Mouse (Mus musculus) left cerebral cortex, postnatal 10 days (tissue): ENCODE results near the gene Doc2a. TPM values are rescaled to one million over a fixed set of nuclear protein-coding genes. Genes with fewer than 3 reads are reported as not detected.

Experiments
- DNase-seq, 2 experiments: peaks; one replicate each; pipeline ENCODE4 v3.0.0; 2021 to 2022; ENCODE audit warnings: low spot score in 2 of 2, mixed read lengths in 1 of 2; ENCODE audit errors: extremely low spot score in 1 of 2
- intact Hi-C: fragments of 180-260 bp; cut with DNase I; formaldehyde crosslinking; loops from one replicate; pipeline ENCODE4 v1.15.1; 2025
- total RNA-seq, 2 experiments: library from RNA; stranded (reverse); gene quantifications; 2 replicates each; pipeline ENCODE4 v1.2.3; 2021

The Doc2a gene
- 10 to 100 TPM; 74.1 to 80.3 TPM for total RNA-seq

DNA sequence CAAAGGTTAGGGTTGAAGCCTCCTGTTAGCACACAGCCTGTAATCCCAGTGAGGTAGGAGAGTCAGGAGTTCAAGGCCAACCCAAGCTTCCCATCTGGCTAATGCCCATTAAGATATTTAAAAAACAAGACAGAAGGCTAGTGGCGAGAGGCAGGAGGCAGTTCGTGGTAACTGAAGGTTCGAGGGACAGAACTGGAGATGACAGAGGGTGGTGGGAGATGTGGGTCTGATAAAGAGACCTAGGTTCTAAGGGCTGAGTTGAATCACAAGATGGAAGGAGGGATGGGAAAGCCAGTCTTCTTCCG is at the start of gene Doc2a:
Gene Doc2a (plus strand): TSS at position 301 of the 305 bp plus-strand sequence.
- intact Hi-C loops, result no loop called here
- no peak for DNase-seq

DNA sequence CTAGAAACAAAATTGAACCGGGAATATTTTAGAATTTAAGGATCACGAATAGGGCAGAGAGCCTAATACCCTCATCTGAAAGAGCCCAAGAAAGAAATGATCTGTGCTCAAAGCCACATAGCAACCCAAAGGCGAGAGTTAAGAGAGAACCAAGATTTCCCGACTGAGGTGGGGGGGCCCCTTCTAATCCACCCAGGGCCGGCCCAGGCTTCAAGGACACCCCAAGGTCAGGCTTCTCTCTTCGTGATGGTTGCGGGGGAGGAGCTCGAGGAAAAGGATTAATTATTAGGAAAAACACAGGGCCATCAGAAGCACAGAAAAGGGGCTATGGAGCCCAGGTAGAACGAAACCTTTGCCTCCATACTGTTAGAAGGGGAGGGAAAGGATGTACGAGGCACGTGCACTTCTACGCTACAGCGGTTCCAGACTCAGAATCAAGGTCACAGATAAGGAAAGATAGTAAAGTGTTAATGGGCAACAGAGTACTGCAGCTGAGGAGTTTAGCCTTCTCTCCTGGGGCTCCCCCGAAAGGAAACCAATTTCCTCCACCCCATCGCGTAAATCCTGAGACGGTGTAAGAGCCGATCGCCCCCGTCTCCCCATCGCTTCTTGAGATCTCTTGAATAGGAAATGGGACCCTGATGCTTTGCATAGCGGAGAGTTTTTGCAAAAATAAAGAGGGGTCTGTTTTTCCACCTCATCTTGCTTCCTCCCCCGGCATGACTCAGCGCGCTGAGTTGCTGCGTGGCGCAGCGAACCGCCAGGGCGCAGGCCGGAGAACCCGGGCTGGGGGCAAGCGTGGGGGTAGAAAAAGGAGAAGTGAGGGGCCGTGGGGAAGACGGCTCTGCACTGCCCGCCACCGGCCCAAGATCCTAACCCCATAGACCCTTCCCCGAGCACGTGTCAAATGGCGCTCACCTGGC is 48.8 kb upstream of the Doc2a start:
- DNase-seq, result peak in 1 of 2 experiments; percentile 48

DNA sequence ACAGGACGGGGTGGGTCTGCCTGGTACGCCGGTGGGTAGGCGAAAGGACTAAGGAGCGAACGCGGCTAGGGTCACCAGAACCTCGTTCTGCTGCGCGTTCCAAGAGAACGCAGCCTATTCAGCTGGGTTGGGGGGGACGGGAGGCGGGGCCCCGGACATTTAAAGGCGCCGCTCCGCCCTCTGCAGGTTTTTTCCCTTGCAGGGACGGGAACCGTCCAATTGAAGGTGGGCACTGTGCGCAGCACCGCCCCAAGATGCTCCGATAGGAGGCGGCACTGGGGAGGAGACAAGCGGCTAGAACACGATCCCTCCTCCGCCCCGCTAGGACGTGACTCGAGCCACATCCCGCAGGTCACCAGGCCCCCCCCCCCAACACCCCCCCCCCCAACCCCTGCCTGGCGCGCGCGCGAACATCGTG is 48.2 kb upstream of the Doc2a start:
- DNase-seq, result peak; percentile 96 to 98
- intact Hi-C loops, result no loop called here

More for the DNA sequence above, 48.8 kb upstream of the Doc2a start:
- intact Hi-C loops, result no loop called here

DNA sequence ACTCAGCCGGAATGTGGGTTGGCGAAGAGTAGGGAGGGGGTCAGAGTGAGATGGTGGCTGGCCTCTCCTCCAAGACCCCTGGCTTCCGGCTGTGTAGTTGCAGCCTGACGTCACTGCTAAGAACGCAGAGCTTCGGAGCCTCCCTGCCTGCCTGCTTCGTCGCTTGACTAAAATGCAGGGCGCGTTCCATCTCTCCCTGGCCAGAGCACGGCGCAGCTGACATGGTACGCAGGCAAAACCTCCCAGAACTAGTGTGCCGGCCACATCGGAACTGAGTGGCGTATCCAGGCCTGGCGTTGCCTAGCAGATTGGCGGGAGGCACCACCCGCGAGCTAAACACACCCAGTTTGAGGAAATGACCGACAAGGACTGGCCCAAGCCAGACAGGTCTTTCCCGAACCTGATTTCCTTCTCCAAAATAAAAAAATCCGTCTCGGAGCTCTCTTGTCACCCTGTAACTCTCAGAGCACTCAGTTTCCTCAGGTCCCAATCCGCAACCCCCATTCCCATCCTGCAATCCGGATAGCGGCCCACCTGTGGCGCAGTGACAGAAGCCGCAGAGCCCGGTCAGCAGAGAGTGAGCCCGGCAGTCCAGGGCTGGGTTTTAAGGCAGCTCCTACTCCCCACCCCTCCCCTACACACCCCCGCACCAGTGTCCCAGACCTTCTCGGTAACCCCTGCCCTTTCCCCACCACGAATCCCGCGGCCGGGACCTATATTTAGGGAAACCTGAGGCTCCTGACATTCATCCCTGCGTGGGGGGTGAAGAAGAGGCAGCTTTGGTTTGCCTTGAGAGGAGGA is 47.5 kb upstream of the Doc2a start:
- DNase-seq, result peak in 1 of 2 experiments; percentile 72
- intact Hi-C loops, result no loop called here

DNA sequence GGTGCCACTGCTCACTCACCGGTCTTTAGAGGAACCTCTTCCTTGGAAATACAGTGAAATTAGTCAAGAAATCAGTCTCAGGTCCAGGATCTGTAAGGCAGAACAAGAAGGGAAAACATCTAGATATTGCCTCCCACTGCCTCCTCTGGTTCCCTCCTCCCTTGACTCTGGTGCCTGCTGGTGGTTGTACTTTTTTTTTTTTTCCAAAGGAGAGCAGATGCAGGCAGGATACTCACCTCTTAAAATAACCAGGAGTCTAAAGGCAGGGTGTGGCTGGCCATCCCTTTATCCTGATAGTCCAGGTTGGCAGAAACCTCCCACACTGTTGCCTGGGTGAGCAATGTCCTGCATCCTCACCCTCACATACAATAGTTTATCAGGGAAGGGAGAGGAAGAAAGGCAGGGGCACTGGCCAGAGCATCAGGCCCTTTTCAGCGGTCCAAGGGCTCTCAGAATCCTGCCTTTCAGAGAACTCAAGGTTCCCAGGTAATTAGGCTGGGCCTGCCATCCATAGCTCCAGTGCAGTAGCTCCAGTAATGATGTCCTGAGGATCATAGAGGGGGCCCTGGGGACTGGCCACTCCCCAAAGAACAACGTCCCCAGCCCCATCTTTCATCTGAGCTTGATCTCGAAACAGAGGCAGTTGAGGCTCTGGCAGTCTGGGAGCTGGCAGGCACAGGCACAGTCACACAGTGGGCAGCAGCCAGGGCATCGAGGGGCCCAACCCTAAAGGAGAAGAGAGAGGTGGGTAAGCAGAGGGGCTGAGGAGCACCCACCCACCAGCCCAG is 46.8 kb upstream of the Doc2a start:
- intact Hi-C loops, result no loop called here
- DNase-seq, result peak in 1 of 2 experiments; percentile 31

DNA sequence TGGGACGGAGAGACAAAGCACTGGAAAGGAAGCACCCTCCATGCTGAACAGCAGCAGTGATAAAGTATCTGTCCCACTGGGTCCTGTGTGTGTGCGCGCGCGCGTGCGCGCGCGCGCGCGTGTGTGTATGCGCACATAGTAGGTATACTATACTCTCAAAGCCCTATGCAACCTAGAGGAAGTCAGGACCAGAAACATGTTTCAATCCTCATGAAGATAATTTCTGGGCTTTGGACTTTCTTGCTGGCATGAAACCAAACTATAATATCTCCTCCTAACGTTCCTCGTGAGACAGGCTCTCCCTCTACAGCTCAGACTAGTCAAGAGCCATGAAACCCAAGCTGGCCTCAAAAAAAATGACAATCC is 46.2 kb upstream of the Doc2a start:
- intact Hi-C loops, result no loop called here
- DNase-seq, result no peak

DNA sequence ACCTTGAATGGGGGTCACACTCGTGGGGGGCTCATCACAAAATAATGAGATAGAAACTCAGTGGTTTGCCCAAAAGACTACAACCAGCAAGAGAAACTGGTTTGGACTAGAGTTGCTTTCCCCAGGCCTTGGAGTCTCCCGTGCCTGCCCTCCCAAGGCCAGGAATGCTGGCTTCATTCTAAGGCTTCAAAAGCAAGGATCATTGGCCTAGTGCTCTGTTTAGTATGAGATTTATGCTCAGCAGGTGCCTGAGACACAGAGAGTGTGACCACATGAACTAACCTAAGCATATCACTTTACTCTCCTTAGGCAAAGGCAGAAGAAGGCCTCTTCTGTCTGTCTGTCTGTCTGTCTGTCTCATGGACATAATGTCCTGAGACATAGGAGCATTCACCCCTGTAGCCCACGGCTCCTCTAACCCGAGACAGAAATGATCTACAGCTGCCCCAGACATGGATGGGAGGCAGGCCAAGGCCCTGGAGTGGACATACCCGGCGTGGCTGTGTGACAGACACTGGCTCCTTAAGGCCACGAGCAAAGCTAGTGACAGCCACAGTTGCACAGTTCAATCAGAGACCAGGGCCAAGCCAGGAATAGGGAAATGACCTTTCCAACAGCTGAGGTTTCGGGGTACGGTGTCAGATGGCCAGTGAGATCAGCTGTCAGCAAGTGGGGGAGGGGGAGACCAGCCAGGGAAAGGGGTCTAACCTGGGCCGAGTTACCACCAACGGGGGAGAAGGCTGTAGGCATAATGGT is 44.9 kb upstream of the Doc2a start:
- peak in 1 of 2 experiments; percentile 29 for DNase-seq
- intact Hi-C loops, result no loop called here

DNA sequence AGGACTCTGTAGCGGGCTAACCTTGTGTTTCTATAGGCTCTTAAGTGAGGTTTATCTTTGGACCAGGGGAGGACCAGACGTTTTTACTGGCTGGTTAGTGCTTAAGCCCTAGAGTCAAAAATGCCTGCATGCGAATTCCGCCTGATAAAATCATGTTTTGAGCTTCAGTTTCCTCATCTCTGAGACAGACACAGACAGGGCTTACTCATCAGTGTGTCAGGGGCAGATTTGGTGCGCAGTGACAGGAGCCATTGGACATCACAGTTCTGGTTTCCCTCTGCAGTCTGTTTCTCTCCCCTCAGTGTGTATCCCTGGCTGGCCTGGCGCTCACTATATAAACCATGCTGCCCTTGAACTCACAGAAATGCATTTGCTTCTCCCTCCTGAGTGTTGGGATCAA is 44.0 kb upstream of the Doc2a start:
- intact Hi-C loops, result no loop called here
- DNase-seq, result no peak

DNA sequence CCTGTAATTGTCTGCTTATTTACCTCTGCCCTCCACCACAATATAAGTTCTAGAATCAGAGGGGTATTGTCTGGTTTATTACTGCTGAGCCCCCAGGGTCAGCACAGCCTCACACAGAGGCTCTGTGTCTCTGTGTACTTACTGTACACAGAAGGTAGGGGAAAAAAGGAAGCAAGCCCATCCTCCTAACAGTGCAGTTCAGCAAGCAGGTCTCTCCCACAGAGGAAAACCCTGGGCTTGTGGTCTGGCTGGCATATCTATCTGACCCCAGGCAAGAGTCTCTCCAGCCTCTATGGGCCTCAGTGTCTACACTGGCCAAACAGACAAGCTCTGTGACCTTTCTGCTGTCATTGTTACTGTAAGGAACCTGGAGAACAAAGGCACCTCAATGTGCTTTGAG is 43.5 kb upstream of the Doc2a start:
- intact Hi-C loops, result no loop called here
- no peak for DNase-seq

DNA sequence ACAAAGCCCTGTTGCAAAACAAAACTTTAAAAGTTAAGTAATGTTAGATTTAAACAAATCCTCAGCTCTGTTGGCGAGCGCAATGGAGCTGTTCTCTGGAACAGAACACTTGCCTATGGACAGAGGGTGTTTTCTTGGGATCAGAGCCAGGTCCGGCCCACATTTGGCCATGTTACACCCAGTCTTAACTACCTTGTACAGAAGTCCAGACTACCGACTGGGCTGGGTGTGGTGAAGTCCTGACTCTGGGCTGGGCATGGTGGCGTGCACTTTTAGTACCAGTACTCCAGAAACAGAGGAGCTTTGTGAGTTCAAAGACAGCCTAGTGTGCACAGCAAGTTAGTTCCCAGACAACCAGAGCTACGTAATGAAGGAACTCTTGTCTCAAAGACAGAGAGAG is 40.3 kb upstream of the Doc2a start:
- intact Hi-C loops, result no loop called here
- no peak for DNase-seq

DNA sequence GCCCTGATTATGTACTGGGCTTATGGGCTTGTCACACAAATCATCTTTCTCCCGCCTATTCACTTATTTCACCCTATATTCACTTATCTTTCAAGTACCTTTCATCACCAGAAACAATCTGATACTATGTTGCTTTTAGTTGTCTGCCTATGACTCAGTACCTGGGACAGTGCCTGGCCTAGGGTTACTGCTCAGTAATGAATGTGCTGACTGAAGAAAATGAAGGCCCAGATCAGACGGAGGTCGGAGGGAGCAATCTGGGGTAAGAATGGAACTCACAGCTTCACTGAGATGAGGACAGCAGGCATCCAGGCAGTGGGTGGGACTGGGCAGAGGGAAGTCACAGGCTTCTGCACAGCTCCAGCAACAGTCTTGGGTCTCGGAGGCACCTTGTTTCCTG is 39.8 kb upstream of the Doc2a start:
- intact Hi-C loops, result no loop called here
- DNase-seq, result no peak

DNA sequence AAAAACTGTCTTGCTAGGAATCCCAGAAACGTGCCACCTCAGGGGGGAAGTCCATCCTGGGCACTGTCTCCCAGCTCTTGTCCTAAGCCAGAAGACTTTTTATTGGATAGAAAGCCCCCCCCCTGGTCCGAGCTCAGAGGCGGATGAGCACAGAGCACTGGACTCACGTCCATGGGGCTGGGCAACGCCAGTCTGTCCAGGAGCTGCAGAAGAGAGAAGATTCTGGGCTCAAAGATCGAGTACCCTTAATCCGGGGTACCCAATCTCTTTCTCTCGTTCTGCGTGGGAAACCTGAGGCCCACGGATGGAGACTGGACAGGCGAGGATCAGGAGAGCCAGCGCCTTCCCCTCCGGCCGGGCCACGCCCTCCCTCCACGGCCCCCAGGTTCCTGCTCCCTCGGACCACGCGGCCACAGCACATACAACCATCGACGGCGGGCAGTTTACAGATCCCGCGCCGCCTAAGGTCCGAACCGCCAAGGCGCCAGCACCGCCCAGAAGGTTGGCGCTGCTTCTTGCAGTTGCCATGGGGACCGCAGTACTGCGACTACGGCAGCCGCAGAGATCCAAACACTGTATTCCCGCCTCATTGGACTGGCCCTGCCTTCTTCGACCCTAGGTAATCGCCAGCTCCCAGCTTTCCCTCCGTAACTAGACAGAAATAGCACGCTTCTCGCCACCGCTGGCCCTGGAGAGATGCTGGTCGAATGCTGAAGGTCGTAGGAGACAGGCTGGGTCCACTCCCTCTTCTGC is 38.3 kb upstream of the Doc2a start:
- intact Hi-C loops, result no loop called here
- DNase-seq, result peak; percentile 84 to 91

DNA sequence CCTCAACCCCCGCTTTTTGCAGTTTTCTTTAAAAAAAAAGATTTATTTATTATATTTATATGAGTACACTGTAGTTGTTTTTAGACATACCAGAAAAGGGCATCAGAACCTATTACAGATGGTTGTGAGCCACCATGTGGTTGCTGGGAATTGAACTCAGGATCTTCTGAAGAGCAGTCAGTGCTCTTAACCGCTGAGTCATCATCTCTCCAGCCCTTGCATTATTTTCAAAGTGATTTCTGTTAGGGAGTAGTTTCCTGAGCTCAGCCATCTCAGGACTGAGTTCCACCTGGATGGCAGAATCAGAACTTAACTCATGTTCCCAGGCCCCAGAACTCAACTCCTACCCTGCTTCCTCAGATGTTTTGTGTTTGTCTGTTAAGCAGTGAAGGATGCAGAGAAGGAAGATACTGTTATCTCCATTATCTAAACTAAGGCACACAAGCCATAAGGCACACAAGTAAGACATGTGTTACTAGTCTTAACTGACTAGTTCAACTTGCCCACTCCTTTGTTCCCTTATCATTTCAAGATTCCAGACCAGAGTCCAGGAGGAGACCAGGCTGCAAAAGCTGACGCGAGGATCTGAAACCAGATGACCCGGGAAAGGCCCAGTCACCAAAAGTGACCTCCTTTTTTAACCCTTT is 37.4 kb upstream of the Doc2a start:
- no peak for DNase-seq
- intact Hi-C loops, result no loop called here

DNA sequence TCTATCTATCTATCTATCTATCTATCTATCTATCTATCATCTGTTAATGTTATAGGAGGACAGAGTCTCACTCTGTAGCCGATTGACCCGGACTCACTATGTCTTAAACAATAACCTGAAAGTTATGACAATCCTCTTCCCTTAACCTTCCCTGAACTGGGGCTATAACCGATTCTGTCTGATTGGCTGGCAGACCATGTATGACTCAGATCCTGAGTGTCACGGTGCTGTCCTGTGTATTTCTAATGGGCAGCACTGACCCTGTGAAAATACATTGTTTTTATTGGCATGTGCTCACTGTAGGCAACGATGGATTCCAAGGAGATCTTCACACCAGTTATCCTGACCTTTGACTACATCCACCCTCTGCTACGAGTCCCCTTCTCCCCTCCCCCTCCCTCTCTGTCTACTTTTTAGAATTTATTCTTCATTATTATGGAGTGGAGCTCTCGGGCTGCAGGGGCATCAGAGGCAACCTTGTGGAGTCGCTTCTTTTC is 31.4 kb upstream of the Doc2a start:
- no peak for DNase-seq
- intact Hi-C loops, result no loop called here

DNA sequence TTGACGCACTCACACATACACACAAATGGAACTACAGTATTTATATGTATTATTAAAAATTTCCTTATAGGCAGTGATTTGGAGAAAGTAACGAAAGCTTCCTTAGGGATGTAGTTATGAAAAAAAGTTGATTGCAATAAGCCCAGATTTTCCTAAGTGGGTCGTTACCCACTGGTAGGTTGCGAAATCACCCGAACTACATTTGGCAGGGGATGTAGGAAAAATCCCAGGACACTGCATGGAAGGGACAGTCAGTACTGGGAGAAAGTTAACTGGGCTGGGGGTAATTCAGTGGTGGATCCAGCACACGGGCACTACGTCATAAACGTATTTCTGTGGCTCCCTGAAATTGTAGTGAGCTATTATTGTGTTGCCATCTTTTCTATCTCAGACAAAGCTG is 30.7 kb upstream of the Doc2a start:
- intact Hi-C loops, result no loop called here
- DNase-seq, result no peak

DNA sequence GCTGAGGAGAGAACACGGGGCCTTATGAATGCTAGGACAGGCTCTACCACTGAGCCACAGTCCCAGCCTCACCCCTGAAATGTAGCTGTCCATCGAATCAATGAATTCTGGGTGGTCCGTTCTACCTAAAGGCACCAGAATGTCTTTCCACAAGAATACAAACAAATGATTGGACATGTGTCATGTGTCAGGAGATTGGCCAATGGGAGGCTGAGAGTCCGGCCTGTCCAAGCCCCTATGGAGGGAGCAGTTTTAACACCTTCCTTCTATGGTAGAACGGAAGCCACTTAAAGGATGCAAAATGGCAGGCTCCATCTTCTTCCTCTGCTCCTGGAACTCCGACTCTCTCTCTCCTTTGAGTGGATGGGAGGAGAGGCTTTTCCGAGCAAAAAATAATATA is 29.6 kb upstream of the Doc2a start:
- no peak for DNase-seq
- intact Hi-C loops, result no loop called here

DNA sequence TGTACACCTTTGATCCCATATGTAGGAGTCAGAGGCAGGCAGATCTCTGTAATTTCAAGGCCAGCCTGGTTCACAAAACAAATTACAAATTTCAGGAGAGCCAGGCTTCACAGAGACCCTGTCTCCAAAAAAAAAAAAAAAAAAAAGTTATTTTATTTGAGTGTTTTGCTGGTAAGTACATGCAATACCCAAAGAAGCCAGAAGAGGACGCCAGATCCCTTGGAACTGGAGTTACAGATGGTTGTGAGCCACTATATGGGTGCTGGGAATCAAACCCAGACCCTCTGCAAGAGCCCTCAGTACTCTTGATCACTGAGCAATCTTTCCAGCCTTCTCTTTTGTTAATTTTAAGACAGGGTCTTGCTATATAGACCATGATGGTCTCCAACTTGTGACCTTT is 28.4 kb upstream of the Doc2a start:
- intact Hi-C loops, result no loop called here
- DNase-seq, result no peak
